Mouse (Mus musculus) T-helper 1 cell (primary cell): ENCODE measurements around the gene Pcyt1a.
"Not testable (repeated sequence)": the region's sequence is repeated elsewhere in the genome, so short reads cannot be mapped to it uniquely, and the experiment has no call there.

Experiments
- in situ Hi-C: fragments of 300-600 bp; cut with MboI, MseI; formaldehyde crosslinking; loops from one replicate; pipeline ENCODE4 v1.15.1; 2025; ENCODE audit warnings: high pct_unique_total_duplicates

Gene Pcyt1a

DNA sequence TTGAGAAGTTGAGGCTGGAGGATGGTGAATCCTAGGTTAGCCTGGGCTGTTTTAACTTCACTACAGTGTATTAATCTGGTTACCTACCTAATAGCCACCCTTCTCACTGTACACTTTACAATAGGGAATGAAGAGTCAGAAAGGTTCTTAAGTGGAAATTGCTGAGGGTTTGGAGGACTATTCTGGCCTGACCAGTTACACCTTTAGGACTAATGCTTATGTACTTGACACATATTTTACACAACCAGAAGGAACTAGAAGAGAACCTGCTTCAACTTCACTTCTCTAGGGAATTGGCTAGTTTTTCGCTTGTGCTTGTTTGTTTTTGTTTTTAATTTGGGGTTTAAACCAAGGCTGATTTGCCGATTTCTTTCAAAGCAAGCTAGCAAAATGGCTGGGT is 2.4 kb downstream of the Pcyt1a start:
- in situ Hi-C loops: no loop called here

DNA sequence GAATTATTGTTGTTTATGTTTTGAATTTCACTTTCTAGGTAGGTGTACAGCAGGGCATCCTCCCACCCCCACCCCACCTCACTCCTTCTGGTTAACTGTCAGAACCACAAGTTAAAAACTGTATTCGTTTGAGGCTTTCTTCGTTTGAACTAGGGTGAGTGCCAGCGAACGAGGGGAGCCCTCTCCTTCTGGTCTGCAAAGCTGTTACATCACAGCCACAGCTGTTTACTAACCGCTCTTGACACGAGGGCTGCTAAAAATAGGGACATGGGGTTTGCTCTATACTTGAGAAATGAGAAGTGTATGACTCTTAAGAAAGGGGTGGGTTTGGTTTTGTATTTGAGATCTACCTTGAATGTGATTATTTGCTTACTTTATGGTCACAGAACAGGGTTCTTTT is 3.3 kb downstream of the Pcyt1a start:
- in situ Hi-C loops: no loop called here

DNA sequence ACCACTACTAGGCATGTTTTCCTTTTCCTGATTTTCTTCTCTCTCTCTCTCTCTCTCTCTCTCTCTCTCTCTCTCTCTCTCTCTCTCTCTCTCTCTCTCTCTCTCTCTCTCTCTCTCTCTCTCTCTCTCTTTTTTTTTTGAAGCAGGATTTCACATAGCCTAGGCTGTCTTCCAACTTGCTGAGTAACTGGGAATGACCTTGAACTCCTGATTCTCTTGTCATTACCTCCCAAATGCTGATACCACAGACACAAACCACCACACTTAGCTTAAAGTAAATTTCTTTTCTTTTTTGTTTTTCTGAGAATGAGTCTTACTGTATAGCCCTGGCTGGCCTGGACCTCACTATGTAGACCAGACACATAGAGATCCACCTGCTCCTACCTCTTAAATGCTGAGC is 4.0 kb downstream of the Pcyt1a start:
- in situ Hi-C loops: no loop called here

DNA sequence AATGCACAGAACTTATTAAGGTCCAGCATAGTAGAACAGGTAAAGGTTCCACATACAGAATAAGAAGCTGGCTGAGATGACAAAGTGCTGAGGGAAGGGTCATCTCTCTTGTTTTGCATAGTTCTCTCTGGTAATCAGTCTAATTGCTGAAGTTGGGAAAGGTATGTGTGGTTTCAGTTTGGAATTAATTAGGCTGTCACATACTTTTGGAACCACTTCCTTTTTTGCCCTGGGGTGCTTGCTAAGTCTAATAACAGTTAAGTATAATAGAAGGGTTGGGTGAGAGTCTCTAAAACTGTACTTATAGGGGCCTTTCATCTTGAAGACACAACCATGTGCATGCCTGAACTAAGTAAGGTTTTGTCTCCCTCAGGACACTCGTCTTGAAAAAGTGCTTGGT is 5.9 kb downstream of the Pcyt1a start:
- in situ Hi-C loops: no loop called here

DNA sequence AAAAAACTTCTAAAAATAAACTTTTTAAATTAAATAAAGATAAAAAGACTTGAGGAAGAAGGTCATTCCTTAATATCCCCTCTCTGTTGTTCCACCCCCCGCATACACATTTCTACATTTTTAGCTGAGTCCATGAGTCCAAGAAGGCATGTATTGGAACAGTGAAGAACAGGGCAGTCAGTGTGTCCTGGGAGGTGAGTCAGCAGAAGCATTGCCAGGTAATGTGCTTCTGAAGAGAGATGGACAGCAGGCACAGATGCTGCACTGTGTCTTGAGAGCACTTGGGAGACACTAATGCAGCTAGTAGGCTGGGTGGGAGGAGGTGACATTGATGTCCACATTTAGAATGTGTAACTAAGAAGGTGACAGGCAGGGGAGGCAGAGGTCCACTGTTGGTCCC is 6.5 kb downstream of the Pcyt1a start:
- in situ Hi-C loops: no loop called here

DNA sequence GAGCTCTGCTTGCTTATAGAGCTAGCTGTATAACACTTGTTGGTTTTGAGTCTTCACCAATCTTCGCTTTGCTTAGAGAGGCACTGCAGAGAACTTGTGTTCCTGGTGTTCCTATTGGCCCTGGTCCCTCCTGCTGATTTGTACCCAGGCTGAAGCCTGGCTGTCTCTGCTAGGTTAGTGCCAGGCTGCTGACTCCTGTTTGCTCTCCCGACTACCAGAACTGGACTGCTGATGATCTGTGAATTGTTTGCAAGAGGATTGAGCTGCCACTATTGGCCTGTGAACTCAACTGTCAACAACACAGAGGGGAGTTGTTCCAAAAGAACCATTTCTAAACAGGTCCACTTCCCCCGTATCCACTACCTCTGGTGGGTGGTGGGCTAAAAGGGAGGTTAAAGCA is 10.7 kb downstream of the Pcyt1a start:
- in situ Hi-C loops: no loop called here

DNA sequence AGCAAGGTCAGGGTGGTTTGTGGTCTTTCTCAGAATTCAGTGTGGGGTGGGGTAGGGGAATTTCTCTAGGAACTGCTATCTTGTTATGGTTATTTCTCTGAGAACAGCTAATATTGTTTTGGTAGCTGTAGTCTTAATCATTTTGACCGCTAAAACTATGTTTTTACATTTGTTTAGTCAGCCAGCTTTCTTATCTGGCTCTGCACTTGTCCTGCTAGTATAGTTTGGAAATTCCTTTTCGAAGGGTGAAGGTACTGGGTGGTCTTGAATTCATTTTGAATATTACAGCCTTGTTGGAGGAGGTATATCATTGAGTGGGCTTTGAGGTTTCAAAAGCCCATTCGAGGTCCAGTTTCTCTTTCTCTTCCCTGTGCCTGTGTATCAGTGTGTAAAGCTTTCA is 13.9 kb downstream of the Pcyt1a start:
- in situ Hi-C loops: not testable (repeated sequence)

DNA sequence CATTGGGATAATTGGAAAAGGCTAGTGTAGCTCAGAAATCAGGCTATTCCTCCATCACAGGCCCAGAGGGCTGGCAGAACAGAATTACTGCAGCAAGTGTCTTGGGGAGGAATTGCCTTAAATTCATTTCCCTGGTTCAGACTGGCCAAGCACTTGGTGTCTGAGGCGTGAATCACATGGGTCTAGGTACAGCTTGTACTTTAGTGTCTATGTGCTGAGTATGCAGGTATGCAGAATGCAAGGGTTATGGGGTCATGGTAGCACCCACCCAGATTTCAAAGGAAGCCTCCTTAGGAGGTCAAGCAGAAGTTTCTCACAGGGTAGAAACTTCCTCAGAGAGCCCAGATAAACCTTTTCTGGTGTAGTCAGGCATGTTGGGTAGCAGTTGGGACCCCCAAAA is 14.8 kb downstream of the Pcyt1a start:
- in situ Hi-C loops: no loop called here

DNA sequence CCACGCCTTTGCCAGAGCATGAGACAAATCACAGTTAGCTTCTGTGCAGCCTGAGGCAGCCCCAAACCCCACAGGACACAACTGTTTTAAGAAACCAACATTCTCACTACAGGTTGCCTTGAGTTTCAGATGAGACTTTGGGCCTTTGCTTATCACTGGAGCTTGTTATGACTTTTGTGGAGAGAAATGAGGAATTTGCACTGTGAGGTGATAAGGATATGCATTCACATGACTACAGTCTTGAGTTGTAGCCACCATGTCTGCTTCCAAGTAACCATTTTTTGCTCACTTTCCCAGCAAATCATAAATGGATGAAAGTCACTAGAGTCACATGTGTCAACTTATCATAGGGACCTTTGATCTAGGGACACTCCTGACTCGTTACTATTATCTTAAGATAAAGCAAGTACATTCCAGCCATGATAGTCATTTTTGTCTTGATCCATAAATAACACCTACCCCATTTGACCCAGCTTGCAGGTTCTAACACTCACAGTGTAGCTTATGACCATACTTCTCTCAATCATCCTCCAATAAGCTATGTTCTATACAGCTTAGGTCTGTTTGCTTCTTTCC is 15.9 kb downstream of the Pcyt1a start:
- in situ Hi-C loops: no loop called here

DNA sequence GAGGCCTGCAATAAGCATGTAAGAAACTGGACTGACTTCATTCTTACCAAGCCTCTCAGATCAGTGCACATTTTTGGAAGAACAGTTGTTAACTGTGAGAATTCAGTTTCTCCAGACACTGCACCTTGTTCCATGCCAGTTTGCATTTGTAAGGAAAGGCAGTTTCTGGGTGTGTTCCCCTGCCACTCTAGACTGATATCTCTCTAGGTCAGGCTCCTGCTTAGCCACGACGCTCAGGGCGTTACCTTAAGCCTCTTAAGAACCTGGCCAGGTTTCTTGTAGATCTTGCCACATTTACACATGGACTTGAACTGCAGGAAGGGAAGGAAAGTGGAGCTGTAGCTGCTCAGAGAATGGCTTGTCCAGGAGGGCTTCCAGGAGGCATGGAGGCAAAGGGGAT is 18.9 kb downstream of the Pcyt1a start:
- in situ Hi-C loops: no loop called here

DNA sequence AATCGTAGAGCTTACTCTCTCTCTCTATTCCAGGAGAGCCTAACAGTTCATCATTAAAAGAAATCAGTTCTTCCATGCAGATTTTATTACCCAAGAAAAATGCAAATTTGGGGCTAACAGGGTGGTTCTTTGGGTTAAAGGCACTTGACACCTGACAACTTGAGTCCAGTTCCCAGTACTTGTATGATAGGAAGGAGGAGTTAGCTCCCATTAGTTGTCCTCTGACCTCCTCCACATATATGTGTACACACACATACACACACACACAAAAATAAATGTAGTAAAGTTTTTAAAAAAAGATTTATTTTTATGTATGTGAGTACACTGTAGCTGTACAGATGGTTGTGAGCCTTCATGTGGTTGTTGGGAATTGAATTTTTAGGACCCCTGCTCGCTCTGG is 19.4 kb downstream of the Pcyt1a start:
- in situ Hi-C loops: no loop called here

DNA sequence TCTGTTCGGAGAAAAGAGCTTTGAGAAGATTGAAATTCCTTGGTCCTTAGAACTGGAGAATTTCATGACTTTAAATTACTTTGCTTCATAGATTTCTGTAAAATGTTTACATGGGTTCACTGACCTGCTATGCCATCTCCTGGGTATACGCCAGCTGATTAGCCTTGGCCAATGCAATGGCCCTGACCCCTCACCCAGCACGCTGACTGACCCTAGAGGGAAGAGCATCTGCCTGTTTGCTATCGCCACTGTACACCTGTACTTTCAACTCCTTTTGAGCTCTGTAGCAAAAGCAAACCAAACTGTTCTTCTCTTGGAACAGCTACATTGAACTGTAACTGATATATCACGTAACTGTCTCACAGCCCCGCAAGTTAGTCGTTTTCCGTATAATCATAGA is 22.4 kb downstream of the Pcyt1a start:
- in situ Hi-C loops: no loop called here

DNA sequence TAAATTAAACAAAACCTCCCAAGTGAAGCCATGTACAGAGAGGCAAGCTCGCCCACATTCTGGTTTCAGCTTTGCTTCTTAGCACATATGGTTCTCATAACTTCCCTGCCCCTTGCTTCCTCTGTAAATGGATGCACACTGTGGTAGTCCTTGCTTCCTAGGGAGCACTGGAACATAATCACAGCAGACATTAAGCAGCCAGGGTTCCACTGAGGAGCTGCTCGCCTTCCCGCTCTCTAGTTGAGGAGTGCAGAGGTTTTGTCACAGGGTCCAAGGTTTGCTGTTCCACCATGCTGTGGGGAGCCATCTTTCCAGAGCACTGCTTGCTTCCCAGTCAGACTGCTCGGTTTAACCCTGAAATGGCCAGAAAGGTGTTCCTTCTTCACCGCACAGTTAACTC is 23.9 kb downstream of the Pcyt1a start:
- in situ Hi-C loops: no loop called here

DNA sequence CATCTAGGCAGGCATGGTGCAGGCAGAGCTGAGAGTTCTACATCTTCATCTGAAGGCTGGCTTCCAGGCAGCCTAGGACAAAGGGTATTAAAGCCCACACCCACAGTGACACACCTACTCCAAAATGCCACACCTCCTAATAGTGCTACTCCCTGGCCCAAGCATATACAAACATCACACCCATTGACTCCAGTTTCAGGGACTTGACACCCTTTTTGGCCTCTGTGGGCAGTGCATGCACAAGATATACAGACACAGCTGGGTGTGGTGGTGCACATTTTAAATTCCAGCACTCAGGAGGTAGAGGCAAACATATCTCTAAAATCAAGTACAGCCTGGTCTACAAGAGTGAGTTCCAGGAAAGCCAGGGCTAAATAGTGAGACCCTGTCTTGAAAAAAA is 25.4 kb downstream of the Pcyt1a start:
- in situ Hi-C loops: no loop called here

DNA sequence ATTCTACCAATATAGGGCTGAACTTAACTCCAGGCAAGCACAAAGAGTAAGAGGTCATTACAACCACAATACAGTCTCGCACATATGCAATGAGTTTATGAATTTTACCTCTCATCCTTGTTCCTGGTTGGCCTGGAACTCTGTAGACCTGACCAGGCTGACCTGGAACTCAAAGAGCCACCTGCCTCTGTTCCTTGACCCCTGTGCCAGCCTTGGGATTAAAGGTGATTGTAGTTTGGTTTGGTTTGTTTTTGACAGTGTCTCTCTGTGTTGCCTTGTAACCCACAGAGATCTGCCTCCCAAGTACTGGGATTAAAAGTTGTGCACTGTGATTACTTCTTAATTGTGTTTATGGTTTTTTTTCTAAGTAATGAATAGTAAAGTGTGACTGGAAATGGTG is 26.0 kb downstream of the Pcyt1a start:
- in situ Hi-C loops: no loop called here

DNA sequence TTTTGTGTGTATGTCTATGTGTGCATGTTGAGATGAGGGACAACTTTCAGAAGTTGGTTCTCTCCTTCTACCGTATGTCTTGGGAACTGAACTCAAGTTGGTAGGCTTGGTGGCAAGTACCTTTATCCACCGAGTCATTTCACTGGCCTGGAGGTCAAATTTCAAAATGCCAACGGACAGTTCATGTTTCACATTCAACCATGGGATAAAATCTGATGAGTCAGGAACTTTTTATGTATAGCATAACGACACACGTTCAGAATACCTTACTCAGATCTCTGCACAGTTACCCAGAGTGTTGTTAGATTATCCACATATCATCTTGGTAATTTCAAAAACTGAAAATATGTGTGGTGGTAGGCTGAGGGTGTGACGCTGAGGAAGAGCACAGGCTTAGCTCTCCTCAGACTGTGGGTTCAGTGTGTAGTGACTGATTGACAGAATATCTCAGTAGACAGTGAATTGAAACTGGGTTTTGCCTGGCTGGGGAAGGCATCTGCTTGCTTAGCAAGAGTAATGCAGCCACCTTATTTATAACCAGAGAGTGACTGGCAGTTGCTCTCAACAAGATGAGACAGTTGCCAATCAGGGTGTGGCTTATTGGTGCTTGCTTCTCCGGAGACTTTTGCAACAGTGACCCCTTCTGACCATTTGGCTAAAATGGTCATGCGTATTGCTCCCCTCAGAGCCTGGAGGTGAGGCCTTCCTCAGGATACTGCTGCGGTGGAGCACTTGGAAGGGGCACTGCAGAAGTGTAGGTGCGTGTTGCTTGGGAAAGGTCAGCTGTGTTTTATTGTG is 27.1 kb downstream of the Pcyt1a start:
- in situ Hi-C loops: no loop called here

DNA sequence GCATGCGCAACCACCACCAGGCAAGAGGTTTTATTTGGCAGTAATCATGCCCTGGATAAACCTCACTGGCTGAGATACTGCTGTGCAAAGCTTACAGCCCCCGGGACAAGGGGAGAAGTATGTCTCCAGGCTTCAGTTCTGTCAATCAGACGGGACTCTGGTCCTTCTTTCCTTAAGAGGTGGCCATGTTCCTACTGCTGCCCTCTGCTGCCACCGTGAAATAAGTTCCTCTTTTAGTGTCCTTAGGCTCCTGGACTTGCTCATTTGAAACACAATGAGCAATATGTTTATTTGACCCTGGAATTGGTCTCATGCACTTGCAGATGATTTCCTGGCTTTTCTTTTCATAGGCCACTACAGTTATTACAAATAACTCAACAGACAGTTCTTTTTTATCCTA is 29.8 kb downstream of the Pcyt1a start:
- in situ Hi-C loops: no loop called here

DNA sequence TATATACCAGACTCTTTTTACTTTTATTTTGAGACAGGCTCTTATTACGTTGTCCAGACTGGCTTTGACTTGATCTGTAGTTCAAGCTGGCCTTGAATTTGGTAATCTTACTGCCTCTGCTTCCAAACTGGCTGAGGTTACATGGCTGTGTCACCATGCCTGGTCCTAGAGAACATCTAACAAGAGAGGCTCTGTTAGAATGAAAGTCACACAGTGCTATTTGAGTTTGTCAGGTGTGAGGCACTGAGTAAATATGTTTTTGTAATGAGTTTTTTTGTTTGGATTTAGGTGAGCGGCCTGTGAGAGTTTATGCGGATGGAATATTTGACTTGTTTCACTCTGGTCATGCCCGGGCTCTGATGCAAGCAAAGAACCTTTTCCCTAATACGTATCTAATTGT is 31.0 kb downstream of the Pcyt1a start:
- in situ Hi-C loops: no loop called here

DNA sequence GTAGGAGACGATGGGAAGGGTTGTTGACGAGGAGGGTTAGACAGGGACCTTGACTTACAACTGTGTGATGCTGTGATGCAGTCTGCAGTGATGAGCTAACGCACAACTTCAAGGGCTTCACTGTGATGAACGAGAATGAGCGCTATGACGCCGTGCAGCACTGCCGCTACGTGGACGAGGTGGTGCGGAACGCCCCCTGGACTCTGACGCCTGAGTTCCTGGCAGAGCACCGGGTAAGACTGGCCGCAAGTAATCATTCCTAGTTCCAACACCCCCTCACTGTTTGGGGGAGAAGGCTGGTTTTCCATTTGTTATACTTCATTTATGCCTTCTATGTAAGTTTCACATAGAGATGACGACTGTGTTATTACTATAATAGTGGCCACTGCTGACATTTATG is 32.2 kb downstream of the Pcyt1a start:
- in situ Hi-C loops: no loop called here

DNA sequence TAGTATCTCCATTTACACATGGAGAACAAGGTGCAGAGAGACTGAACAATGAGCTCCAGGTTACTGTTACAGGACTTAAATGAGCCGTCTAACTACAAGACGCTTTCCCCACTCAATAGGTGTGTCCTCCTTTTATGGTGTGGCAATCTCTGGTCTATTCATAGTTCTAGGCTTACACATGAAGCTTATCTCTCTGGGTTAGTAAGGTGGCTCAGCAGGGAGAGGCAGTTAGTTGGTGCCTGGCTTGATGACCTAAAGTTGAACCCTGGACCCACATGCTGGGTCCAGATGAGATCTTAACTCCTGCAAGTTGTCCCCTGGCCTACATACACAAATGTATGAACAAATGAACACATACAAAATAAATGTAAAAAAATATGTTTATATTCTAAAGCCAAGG is 32.7 kb downstream of the Pcyt1a start:
- in situ Hi-C loops: no loop called here

DNA sequence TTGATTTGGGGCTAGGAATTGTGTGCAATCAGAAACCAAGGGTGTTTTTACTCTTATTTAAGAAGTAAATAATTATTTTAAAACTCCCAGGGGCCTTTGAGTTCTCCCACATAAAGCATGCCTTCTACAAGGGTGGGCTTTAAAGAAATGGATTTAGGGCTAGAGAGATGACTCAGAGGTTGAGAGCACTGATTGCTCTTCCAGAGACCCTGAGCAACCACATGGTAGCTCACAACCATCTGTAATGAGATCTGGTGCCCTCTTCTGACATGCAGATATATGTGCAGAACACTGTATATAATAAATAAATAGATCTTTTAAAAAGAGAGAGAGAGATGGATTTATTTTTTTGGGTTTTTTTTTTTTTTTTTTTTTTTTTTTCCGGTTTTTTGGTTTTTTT is 34.2 kb downstream of the Pcyt1a start:
- in situ Hi-C loops: no loop called here

DNA sequence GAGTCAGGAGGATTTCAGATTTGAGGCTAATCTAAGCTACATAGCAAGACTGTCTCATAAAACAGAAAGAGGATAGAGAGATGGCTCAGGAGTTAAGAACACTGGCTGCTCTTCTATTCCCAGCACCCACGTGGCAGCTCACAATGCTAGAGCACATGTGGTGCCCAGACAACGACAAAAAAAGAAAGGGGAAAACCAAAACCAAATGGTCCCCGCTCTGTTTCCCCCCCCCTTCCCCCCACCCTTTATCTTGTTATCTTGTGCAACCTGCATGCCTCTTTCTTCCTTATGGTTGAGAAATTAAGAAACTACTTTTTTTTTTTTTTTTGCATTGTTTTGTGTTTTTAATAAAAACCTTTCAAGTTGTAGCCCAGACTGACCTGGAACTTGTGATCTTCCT is 37.8 kb downstream of the Pcyt1a start:
- in situ Hi-C loops: no loop called here

DNA sequence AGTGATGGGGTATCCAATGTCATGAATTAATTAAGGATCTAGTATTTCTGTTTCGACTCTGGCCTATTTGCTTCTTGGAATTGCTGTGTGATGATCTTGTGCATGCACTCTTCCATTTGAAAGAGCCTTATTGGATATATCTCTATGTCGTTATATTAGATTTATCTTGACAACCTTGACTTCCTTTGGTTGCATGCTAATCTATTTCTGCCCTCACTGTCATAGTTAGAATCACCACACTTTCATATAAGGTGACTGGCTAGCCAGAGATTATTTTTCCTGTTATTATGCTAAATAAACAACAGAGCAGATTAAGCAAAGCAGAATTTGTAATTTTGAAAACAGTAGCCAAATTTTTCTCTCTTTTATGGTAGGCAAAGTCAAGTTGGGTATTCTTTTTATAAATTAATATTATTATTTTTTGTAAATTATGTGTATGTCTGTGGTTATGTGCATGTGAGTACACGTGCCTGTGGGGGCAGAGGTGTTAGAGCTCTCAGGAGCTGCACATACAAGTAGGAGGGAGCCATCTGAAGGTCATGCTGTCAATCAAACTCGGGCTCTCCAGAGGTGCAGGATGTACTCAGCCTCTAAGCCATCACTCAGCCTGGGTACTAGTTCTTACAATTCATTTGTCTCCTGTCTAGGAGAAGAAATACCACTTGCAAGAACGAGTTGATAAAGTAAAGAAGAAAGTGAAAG is 38.8 kb downstream of the Pcyt1a start:
- in situ Hi-C loops: loop anchor here (5.0 kb wide), 1 partner anchor 87 kb away; no protein-coding TSS in a partner anchor
